Mouse (Mus musculus) kidney, adult 18-20 months (tissue): ENCODE data around the gene Fam189a1.

Experiments
- DNase-seq: peaks from one replicate; pipeline ENCODE4 v3.0.0; 2021

Gene Fam189a1

GRCm38 (mm10) chr7:65031195-65031594, 125.2 kb downstream of the Fam189a1 start:
- DNase-seq, result no peak

DNA sequence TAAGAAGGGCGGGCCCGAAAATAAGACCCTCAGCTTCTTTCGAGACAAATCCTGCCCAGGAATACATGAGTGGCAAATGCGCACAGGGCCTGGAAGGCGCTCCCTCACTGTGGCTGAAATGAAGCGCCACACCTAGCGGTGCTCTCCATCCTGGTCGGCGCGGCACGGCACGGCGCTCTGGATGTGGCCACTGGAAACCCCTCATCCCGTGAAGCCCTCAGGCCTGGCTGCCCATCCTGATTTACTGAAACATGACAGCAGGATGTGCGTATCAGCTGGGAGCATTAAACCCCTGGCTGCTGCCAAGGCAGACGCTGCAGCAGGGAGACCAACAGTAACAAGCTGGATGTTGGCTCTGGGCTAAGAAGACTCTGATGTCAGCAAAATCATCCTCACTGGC, 126.4 kb downstream of the Fam189a1 start:
- DNase-seq, result no peak

DNA sequence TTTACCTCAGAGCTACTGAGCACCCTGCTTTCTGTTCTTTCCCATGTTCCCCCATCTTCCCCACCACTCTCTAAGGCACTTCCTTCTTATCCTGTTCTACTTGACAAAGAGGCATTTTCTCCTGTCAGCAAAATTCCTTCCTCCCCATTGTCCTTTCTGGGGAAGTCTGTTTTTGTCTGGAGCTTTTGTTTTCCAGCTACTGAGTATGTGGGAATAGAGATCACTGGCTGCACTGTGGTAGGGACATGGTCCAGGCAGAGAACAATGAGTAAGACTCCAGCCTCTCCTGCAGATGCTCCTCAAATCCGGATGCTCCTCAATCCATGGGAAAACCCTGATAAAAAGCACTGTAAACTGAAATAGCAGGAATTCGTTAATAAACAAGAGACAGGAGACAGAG, 135.1 kb downstream of the Fam189a1 start:
- no peak for DNase-seq

GRCm38 (mm10) chr7:65018036-65018679, 138.2 kb downstream of the Fam189a1 start:
- DNase-seq, result no peak

DNA sequence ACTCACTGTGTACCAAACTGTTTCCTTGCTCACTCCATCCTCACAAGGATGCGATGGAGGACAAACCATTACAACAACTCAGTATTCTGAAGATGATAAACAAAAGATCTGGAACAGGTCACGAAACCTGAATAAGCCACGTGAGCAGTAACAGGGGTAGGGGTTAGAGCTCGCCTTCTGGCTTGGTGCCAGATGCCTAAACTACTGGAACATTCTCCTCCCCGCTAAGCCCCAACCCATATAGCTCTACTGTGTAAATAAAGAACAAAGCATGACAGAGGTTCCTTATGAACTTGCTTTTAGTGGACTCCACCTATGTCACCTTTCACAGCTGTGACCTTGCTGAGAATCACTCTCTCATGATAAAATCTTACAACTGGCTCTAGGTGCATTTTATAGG, 139.0 kb downstream of the Fam189a1 start:
- no peak for DNase-seq

DNA sequence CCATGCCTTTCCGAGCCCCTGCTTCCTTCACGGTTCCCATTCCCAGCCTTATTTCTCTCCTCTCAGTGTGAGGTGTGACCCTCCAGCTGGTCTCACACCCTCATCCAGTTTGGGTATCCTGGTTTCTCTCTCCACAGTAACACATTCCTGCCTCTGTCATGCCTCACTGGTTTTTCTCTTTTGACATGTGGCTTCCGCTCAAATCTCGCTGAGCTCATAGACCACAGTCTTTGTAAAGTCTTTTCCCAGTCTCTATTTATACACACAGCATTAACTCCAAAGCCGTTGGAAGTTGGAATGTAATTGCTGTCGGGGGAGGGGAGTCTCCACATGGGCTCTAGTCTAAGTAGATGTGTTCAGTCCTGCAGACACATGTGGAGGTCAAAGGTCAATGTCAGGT, 145.2 kb downstream of the Fam189a1 start:
- no peak for DNase-seq

DNA sequence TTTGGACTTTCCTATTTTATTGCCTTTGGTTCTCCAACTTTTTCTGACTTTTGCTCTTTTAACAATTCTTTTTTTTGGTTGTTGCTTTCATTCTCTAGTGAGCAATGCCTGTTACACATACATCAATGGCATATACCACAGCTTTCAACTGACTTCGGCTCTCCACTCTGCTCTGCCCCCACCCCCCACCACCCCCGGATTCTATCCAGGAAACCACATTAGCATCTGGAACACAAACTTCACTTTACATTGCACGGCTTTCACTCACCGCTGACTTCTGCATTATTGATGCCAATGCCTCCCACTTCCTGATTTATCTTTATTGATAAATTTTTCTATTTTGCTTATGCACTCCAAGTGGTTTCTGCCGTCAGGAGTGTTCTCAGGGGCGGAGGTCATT, 146.1 kb downstream of the Fam189a1 start:
- DNase-seq, result no peak

GRCm38 (mm10) chr7:65005731-65006130, 150.6 kb downstream of the Fam189a1 start:
- no peak for DNase-seq

DNA sequence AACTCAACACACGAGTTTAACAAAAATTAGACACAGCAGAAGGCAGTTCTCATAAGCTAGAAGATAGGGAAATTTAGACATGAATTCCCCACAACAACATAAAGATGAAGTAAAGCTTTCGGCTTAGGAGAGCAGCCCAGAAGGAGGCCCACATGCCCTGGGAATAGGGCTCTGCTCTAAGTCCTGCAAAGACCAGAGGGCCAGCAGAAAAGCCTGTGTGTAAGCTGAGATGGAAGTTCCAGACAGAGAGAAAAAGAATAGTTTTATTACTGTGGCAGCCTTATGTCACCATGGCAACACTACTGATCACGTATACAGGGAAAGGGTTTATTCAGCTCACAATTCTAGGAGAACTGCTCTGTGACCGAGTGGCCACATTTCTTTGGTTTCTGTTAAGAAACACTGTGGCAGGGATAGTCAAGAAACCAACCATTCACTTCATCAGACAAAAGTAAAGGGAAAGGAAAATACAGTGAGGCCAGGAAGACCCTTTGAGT, 156.6 kb downstream of the Fam189a1 start:
- DNase-seq, result no peak

GRCm38 (mm10) chr7:64997743-64998142, 158.6 kb downstream of the Fam189a1 start:
- no peak for DNase-seq

DNA sequence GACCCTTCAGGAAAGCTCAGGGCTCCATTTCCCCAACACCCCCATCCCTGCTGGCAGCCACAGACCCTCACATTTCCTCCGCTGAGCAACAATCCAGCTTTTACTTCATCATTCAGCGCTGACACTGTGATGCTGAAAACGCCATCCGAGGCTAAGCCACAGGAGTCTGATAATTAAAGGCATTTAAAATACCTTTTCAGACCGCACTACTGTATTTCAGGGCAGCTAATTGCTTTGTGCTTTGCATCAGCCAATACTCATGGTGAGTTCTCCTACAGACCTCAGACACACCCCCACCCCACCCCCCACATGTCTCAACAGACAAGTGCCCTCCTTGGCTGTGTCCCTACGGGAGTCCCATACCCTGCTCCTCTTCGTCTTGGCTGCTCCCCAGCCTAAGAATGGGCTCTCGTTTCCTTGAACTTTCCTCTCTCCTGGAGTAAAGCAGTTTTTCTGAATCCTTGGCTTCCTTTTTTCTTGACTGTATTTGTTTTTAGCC, 160.4 kb downstream of the Fam189a1 start:
- DNase-seq, result no peak

GRCm38 (mm10) chr7:64989406-64989805, 167.0 kb downstream of the Fam189a1 start:
- DNase-seq, result no peak

GRCm38 (mm10) chr7:64988015-64988414, 168.4 kb downstream of the Fam189a1 start:
- no peak for DNase-seq

GRCm38 (mm10) chr7:64984468-64985120, 171.8 kb downstream of the Fam189a1 start:
- no peak for DNase-seq

DNA sequence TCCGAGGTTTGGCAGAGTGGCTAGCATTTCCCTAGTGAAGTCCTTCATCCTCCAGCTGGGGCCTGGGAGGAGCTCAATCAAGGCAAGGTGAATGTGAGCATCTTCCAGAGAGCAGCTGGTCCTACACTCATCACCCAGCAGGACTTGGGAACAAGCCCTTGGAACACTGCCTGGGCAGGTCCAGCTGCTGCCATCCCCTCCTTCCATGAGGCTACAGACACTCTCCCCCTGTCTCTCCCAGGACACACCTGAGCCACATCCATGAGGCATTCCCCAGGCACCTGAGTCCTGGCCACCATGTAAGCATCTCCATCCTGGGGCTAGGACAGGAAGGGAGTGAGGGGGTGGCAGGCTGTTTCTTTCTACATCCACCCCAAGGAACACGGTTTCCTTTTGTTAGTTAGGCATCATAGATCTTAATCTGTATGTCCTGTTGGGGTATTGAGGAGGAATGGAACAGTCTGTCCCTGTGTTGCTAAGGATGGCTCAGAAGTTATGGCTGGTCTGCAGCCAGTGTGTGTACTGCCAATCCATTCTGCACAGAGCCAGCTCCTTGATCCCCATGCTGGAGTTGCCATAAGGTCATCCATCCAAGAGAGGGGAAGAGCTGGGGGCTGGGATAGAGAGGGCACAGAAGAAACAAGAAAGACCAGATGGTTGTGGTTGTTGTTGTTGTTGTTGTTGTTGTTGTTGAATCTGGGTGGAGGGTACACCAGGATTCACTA, 174.7 kb downstream of the Fam189a1 start:
- DNase-seq, result no peak

DNA sequence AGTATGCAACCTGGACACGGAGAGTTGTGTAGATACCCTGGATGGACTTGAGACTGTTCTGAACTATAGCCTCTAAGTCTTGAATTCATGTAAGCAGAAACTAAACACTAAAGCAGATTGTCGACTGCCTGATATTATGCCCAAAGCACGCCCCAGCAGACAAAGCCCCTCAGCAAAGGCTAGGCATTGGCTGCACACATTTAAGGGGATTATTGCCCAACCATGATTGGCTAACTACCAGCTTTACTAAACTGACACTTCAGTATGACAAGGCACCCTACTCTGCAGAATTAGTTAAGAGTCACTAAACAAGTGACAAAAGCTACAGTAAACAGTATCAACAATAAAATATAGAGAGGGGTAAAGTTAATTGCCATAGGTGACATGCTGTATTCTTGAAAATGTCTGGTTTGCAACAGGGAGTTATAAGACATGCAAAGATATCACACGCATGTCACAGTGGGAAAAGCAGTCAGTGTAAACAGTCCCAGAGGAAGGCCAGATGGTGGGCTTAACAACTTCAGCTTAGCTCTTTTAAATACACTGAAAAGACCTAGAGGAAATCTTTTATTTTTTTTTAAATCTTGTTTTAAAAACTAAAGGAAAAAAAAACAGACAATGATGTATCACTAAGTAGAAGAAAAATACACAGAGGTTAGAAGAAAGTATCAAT, 182.6 kb downstream of the Fam189a1 start:
- no peak for DNase-seq

- DNase-seq, result no peak
Measured at GRCm38 (mm10) chr7:64962128-64962527, 194.2 kb downstream of the Fam189a1 start.

- DNase-seq, result no peak
Measured at GRCm38 (mm10) chr7:64959087-64959486, 197.3 kb downstream of the Fam189a1 start.

- no peak for DNase-seq
Measured at GRCm38 (mm10) chr7:64952181-64952580, 204.2 kb downstream of the Fam189a1 start.

DNA sequence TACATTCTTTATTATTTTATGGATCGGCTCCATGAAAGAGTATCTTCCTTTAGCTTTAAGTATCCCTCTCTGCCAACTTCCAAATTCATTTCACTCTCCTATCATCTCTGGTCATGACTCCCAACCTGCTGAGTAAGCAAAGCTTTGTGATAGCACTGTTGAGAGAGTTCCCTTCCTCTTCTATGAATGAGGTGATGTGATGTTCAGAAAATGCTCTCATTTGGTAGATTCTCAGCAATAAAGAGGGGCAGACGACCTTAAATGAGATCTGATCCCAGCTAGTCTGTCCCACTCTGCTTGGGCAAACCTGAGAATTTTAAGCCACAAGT, 205.6 kb downstream of the Fam189a1 start:
- DNase-seq, result no peak

- peak; percentile 40 for DNase-seq
Measured at GRCm38 (mm10) chr7:64949910-64950770, 206.2 kb downstream of the Fam189a1 start.

- no peak for DNase-seq
Measured at GRCm38 (mm10) chr7:64949465-64949864, 206.9 kb downstream of the Fam189a1 start.
